Mouse (Mus musculus): ENCODE data around the gene Flrt1.
"Not testable (repeated sequence)": the region's sequence is repeated elsewhere in the genome, so short reads cannot be mapped to it uniquely, and the experiment has no call there.

Gene Flrt1

GRCm38 (mm10) chr19:7068661-7069531, 36.6 kb downstream of the Flrt1 start:
- DNase-seq (ENCODE audit: low spot score in 2 of 2) = no peak

DNA sequence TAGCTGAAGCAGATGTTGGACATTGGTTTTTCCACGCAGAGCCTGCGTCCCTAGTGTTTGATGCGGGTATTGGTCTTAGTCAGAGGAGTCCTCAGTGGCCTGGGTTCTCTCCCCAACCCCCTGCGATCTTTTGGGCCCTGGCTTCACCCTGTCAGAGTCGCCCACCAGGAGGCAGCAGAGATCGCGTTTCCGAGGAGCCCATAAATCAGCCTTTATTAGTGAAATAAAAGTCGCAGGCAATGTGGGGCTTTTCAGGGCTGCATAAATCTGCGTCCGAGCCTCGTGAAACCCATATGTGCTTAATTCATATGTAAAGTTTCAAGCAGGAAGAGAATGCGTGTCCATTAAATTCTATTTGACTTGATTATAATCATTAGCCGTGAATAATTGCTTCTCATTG, 37.4 kb downstream of the Flrt1 start:
- DNase-seq (ENCODE audit: low spot score in 2 of 2) = no peak

DNA sequence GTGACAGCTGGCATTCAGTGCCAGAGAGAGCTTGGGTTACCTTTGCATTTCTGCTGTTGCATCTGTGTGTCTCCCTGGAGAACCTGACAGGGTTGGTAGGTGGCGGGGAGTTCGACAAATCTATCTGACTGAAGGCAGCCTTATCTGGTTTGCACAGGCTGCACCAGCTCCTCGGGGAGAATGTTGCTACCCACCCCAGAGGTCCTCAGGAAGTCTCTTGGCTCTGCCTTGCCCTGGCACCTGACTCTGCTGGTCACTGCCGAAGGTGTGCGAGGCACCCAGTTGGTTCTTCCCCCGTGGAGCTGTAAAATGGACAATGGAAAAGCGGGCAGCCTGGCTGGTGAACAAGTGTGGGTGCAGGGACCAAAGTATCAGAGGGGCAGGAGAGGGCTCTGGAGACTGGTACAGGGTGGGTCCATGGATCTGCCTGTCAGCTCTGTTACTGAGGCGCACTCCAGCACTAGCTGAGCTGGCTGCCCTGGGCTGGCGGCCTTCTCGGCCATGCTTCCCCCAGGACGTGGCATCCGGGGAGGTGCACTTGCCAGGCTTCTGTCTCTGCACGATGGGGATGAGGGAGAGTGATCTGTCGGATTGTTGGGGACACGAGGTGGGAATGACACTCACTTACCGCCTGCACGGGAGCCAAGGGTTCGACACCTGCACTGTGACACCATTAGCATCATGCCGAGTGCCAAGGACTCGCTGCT, 38.0 kb downstream of the Flrt1 start:
- no peak for DNase-seq (ENCODE audit: low spot score in 2 of 2)

- DNase-seq (ENCODE audit: low spot score in 2 of 2) = no peak
Measured at GRCm38 (mm10) chr19:7066828-7067342, 38.6 kb downstream of the Flrt1 start.

DNA sequence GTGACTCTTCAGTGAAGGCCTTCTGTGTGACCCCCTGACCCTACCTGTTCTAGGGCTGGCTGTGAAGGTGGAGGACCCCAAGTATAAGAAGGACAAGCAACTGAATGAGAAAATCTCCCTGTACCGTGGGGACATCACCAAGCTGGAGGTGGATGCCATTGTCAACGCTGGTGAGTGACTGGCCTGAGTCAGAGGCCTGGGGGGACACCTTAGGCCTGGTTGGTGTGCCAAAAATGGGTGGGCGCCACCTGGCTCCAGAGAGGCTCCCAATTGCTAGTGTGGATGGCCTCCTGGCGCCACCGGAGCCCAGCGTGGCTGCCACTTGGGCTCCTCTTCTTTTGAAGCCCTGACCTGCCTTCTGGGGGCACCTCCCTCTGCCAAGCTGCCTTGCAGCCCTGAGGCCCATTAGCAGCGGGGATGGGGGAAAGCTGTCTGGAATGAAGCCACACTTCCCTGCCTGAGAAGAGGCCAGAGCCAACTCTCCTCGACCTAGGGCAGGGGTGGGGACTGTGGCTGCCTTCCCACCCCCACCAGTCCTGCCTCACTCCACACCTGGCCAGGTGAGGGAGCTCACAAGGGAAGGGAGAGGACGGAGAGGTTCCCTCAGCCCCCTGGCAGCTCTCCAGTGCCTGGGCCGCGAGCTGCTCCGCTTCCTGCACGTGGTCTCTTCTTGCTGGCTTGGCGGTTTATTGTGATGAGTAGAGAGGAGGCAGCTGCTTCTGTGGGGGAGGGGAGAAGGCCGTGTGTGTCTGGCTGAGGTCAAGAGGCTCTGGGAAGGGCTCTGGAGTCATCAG, 39.3 kb downstream of the Flrt1 start:
- no peak for DNase-seq (ENCODE audit: low spot score in 2 of 2)

- peak; percentile 71 to 74 for DNase-seq (ENCODE audit: low spot score in 2 of 2)
Measured at GRCm38 (mm10) chr19:7064571-7064970, 41.0 kb downstream of the Flrt1 start.

- no peak for DNase-seq (ENCODE audit: low spot score in 2 of 2)
Measured at GRCm38 (mm10) chr19:7062916-7063315, 42.6 kb downstream of the Flrt1 start.

DNA sequence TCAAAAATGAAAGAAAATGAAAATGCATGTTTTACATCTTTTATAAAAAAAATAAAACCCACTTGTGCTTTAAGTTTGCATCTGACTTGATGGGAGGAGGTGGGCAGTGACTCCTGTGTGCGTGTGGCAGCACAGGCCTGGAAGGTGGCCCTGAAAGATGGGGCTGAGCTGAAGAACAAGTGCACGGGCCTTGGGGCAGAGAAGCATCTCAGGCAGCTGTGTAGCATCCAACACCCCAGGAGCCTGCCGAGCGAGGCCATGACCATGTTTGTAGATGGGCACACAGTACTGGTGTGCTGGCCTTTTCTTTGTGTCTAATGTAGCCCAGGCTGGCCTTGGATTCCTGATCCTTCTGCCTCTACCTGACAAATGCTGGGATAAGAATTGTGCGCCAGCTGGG, 43.4 kb downstream of the Flrt1 start:
- no peak for DNase-seq (ENCODE audit: low spot score in 2 of 2)

- no peak for DNase-seq (ENCODE audit: low spot score in 2 of 2)
Measured at GRCm38 (mm10) chr19:7058541-7058940, 47.0 kb downstream of the Flrt1 start.

- DNase-seq (ENCODE audit: low spot score in 2 of 2) = peak in 1 of 2 experiments; percentile 59
Measured at GRCm38 (mm10) chr19:7057722-7058207, 47.8 kb downstream of the Flrt1 start.

DNA sequence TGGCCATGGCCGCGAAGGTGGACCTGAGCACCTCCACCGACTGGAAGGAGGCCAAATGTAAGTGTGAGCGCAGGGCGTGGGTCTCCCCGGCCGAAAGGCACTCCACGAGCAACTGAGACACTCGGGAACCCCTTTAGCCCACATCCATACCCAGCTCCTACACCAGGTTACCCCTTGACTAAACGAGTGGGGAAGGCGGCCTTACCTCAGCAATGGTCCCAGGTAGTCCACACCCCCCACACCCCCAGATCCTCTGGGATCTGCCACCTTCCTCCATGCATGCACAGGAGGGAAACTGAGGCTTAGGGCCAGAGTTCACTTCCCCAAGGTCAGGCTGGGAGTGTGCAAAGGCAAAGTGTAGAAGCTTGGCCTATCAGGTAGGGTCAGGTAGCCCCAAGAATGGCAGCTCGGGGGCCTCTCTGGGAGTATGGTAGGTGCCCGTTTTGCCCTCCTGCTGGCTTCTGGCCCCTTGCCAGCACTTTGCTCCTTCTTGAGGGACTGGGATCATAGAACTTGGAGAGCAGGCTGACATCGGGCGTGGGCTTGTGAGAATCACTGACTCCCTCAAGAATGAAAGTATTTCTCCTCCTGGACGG, 48.3 kb downstream of the Flrt1 start:
- DNase-seq (ENCODE audit: low spot score in 2 of 2) = no peak

- peak; percentile 83 to 89 for DNase-seq (ENCODE audit: low spot score in 2 of 2)
Measured at GRCm38 (mm10) chr19:7056248-7057087, 49.1 kb downstream of the Flrt1 start, which contains the start of gene Macrod1. Gene Macrod1, plus strand, starts transcription at chr19:7056810.

DNA sequence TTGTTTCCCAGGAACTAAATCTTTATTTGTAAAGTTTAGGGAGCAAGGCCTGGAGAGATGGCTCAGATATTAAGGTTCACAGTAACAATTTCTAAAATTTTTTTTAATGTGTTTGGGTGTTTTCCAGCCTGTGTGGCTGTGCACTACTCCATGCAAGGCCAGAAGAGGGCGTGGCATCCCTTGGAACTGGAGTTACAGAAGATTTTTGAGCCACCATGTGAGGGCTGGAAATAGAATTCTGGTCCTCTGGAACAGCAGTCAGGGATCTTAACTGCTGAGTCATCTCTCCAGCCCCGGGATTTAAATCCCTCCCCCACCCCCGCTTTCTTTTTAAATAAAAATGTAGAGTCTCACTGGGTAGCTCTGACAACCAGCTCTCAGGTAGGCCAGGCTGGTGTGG, 50.4 kb downstream of the Flrt1 start:
- no peak for DNase-seq (ENCODE audit: low spot score in 2 of 2)

- DNase-seq (ENCODE audit: low spot score in 2 of 2) = no peak
Measured at GRCm38 (mm10) chr19:7054772-7055171, 50.8 kb downstream of the Flrt1 start.

DNA sequence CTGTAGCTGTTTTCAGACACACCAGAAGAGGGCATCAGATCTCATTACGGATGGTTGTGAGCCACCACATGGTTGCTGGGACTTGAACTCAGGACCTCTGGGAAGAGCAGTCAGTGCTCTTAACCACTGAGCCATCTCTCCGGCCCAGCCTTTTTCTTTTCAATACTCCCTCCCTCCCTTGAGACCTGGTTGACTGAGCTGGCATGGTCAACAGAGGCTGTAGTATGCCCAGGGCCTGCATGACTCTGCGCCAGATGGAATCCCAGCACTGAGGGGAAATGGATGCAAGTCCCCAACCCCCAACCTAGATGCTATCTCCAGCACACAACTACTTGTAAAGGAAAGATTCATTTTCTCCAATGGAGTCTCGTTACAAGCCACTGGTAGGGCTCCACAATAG, 52.1 kb downstream of the Flrt1 start:
- not testable (repeated sequence) for DNase-seq (ENCODE audit: low spot score in 2 of 2)

- DNase-seq (ENCODE audit: low spot score in 2 of 2) = no peak
Measured at GRCm38 (mm10) chr19:7044706-7045105, 60.8 kb downstream of the Flrt1 start.

DNA sequence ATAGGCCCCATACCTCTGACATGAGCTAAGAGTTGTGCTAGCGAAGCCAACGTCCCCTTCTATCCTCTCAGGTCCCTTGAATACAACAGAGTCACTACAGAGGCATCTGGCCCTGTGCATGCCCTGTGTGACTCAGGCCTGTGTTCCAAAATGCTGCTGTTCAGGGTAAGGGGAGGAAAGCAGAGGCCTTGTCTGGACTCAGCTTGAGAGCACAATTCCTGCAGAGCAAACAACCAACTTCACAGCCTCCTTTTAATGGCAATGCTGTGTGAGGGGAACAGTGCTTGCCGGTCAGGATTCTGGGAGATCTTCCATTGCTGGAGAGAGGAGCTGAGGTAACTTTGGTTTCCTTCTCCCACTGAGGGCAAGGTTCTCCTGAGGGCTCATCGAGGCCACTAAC, 61.2 kb downstream of the Flrt1 start:
- no peak for DNase-seq (ENCODE audit: low spot score in 2 of 2)

Measured in right cerebral cortex, postnatal 36 days (tissue).